Mouse (Mus musculus) G1E (cell line): ENCODE measurements at regions not wholly inside any gene's neighbourhood (a gene's known extent, or its start where the extent isn't known, plus 50 kb on each side); places are given as distances from the start of the nearest gene placed in this dataset.

Experiments used
- ATAC-seq: 2 replicates; pipeline ENCODE4 v1.8.0; 2016; ENCODE audit warnings: mild to moderate bottlenecking; ENCODE audit not compliant: insufficient number of reproducible peaks, poor library complexity, low FRiP score, severe bottlenecking; ENCODE audit errors: extremely low read depth
- DNase-seq: peaks from one replicate; pipeline ENCODE4 v3.0.0; 2012; ENCODE audit warnings: low spot score
- H3K27me3 ChIP-seq: 2 replicates; pipeline ENCODE4 v1.6.1; 2012; ENCODE audit warnings: mild to moderate bottlenecking, low read length, inconsistent platforms; ENCODE audit not compliant: insufficient read depth
- H3K36me3 ChIP-seq: replicated peaks from 2 replicates; pipeline ENCODE3; 2012; ENCODE audit warnings: mild to moderate bottlenecking, inconsistent platforms
- H3K4me1 ChIP-seq: 2 replicates; pipeline ENCODE4 v1.6.1; 2012; ENCODE audit warnings: low read depth, low read length, inconsistent platforms, mixed read lengths; ENCODE audit not compliant: insufficient read depth
- H3K4me3 ChIP-seq: 2 replicates; pipeline ENCODE4 v1.5.1; 2012; ENCODE audit warnings: low read depth, mild to moderate bottlenecking, inconsistent platforms, low read length, moderate library complexity, mixed read lengths
- H3K9me3 ChIP-seq: replicated peaks from 2 replicates; pipeline ENCODE4 v1.6.1; 2012; ENCODE audit warnings: inconsistent platforms
- CTCF ChIP-seq: IDR thresholded peaks from 2 replicates; pipeline ENCODE4 v1.5.1; 2012; ENCODE audit warnings: low read depth, low read length, inconsistent platforms, mixed read lengths
- GATA1 ChIP-seq: IDR thresholded peaks from 2 replicates; pipeline ENCODE4 v1.6.1; 2012; ENCODE audit warnings: borderline replicate concordance, low read length, inconsistent platforms, mixed read lengths
- GATA2 ChIP-seq: IDR thresholded peaks from 2 replicates; pipeline ENCODE4 v1.6.1; 2012; ENCODE audit warnings: low read depth, low read length, inconsistent platforms, borderline replicate concordance
- POLR2AphosphoS5 ChIP-seq: IDR thresholded peaks from 2 replicates; pipeline ENCODE4 v1.6.1; 2012; ENCODE audit warnings: low read depth, low read length, inconsistent platforms; ENCODE audit not compliant: insufficient replicate concordance
- TAL1 ChIP-seq: conservative IDR thresholded peaks from 2 replicates; pipeline ENCODE4 v1.6.1; 2012; ENCODE audit warnings: low read depth, low read length, inconsistent platforms, mixed read lengths

DNA sequence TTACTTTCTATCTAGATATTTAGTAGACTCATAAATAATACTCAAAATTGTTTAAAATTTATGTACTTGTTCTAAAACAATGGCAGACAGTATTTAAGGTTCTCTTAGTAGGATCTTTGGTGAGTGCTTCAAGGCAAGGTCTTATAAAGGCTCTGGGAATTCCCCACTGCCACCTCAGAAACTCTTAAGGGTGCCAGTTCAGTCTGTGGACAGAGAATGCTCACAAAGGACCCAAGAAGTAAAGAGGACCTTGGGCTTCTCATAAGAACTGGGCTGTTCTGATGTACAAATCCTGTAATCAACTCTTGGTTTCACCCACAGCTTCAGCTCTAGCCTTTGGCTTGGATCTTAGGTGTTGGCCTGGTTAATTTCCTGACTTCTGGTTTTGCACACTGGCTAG is 358.8 kb upstream of the Zeb2 start:
- Histone ChIP-seq H3K4me3 (no peak overlapping the region), H3K9me3 (no peaks in the 10 kb centered on the region), H3K36me3 (no peaks in the 10 kb centered on the region), H3K4me1 (no peaks in the 10 kb centered on the region), H3K27me3 (0 out of 2 replicates have a peak, but pooled peaks cover 3% of the 10 kb centered on the region)
- no peak for ATAC-seq
- no peak for DNase-seq
- TF ChIP-seq GATA1 (no peak), CTCF (no peak), GATA2 (no peak)

DNA sequence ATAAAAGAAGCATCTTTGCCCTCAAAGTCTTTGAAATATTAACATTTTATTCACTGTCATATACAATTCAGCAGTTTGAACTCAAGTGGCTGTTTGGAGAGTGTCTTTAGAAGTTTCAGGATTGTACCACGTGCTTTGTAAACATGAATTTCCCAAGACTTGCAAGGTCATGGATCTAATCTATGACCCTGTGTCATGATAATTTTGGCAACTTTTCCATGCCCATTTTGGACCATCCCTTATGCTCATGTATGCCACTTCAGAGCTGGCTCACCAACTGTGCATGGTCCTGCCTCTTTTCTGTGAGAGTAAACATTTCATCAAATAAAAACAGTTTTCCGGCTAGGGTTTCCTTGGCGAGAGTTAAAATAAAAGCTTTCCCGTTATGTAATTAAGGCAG is 347.1 kb upstream of the Zeb2 start:
- no peaks in the 10 kb centered on the region for H3K36me3 ChIP-seq
- no peak for ATAC-seq

DNA sequence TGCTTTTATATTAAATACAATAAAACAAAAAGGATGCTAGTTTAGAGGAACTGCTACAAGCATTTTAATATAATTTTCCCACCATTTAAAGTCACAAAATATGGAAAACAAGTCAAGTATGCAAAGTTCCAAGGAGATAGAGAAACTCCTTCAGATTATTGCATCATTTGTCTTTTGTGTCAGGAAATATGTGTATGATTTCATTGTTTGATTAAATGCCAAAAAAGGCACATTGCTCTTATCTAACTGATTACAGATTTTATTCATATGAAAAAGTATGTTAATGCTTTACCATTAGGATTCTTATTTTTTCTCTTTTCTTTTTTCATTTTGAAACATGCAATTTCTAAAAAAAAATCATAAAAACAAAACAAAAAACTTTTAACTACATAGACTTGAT is 342.2 kb upstream of the Zeb2 start:
- ATAC-seq (no peak), DNase-seq (no peak)
- TF ChIP-seq GATA2: no peak
- Histone ChIP-seq H3K4me1 (no peaks in the 10 kb centered on the region), H3K36me3 (no peaks in the 10 kb centered on the region), H3K4me3 (no peak overlapping the region), H3K9me3 (no peaks in the 10 kb centered on the region), H3K27me3 (peaks cover 7% of the 10 kb centered on the region; the same call in 1 of the 2 replicates)

More for the DNA sequence above, 347.1 kb upstream of the Zeb2 start:
- no peaks in the 10 kb centered on the region for H3K9me3 ChIP-seq
- DNase-seq: no peak
- TF ChIP-seq POLR2AphosphoS5 (no peak), CTCF (no peak), TAL1 (no peak), GATA1 (no peak), GATA2 (no peak)
- H3K4me1 ChIP-seq: no peaks in the 10 kb centered on the region
- no peak overlapping the region for H3K4me3 ChIP-seq
- no peaks in the 10 kb centered on the region for H3K27me3 ChIP-seq

DNA sequence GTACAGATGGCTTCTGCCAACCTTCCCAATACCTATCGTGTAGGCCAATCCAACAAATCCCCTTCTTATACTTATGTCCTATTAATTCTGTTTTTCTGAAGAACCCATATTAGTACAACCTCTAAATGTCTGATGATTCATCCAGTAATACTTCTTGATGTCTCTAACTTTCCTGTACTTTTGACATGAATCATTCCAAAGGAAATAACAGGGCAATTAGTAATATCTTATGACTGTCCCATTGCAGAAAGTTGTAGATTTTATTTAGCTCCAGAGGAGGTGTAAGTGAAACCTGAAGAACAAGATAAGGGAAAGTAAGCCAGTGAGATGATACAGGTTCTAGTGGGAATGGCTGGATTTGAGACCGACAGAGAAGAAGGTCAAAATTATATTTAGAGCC is 337.6 kb upstream of the Zeb2 start:
- ATAC-seq (no peak), DNase-seq (no peak)
- Histone ChIP-seq H3K4me3 (no peak overlapping the region), H3K36me3 (no peaks in the 10 kb centered on the region), H3K9me3 (no peaks in the 10 kb centered on the region), H3K27me3 (peaks cover 7% of the 10 kb centered on the region; the same call in 1 of the 2 replicates), H3K4me1 (no peaks in the 10 kb centered on the region)
- no peak for TF ChIP-seq POLR2AphosphoS5
- TF ChIP-seq CTCF: no peak
- TF ChIP-seq GATA1: no peak
- no peak for TF ChIP-seq GATA2
- no peak for TF ChIP-seq TAL1

DNA sequence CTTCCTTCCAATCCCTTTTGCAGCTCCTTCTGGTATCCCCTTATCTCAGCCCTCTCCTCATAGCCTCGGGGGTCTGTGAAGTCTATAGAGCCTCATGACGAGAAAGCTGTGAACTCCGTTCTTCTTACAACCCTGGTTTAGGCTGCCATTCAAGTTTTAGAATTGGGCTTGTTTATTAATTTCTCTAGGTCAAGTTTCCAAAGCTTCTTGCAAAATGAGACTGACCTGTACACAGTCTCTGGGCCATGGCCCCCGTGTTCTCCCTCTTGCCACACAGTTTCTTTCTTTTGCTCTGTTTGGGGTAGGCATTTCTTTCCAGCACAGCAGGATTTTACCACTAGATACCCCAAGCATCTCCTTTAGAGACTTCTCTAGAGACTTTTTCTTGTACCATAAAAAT is 322.0 kb upstream of the Zeb2 start:
- H3K36me3 ChIP-seq: no peaks in the 10 kb centered on the region
- ATAC-seq (no peak), DNase-seq (no peak)
- no peaks in the 10 kb centered on the region for H3K9me3 ChIP-seq
- no peaks in the 10 kb centered on the region for H3K4me1 ChIP-seq
- H3K27me3 ChIP-seq: peaks cover 3% of the 10 kb centered on the region
- no peak for TF ChIP-seq GATA1
- no peak overlapping the region for H3K4me3 ChIP-seq

DNA sequence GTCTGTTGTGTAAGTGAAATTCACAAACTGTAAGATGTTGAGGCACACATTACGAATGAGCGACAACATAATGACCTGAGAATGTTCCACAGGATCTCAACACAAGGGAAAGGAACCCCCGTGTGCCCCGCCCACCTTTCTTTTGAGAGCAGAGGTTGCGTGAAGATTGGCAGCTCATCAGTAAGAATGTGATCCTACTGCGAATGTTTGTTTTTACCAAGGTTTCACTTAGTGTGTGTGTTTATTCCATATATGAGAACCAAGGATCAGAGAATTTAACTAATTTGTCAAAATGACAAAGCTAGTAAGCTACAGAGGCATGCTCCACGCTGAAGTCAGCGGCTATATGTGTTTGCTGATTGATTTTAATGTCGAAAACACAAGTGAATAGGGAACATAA is 321.5 kb upstream of the Zeb2 start:
- H3K4me3 ChIP-seq: no peak overlapping the region
- TF ChIP-seq GATA2 (no peak), TAL1 (no peak), CTCF (no peak), POLR2AphosphoS5 (no peak), GATA1 (no peak)
- ATAC-seq (no peak), DNase-seq (no peak)
- H3K9me3 ChIP-seq: no peaks in the 10 kb centered on the region
- H3K4me1 ChIP-seq: no peaks in the 10 kb centered on the region
- H3K27me3 ChIP-seq: peaks cover 3% of the 10 kb centered on the region
- H3K36me3 ChIP-seq: no peaks in the 10 kb centered on the region

DNA sequence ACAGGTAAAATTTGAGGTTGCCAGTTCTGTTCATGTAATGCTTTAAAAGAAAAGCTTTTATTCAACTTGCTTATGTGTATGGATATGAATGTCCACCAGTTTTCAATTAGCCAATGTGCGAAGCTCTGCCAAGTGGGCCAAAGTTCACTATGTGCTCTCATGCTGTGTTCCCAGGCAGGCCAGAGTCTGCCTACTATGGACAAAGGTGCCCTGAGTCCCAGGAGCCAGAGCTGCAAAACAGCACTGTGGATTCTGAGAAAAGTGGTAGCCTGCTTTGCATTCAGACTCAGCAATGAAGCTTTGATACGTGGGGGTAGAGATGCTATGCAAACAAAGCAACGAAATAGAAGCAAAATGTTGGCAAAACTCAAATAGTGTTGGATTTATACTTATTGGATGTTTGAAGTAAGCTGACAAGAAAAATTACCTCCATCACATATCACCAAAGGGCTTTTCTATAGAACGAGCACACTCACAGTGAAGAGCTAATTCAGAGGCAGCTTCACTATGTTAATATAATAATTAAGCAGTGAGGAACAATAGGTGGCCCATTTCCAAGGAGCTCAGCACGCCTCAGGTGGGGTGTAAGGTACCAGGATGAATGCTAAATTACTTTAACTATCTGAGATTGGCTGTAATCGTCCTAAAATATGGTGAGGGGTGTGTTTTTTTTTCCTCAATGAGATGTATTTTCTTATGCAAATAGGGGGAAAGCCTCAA is 318.2 kb upstream of the Zeb2 start:
- H3K4me3 ChIP-seq: no peak overlapping the region
- peaks cover 3% of the 10 kb centered on the region for H3K27me3 ChIP-seq
- no peak for DNase-seq
- no peak for ATAC-seq
- H3K4me1 ChIP-seq: no peaks in the 10 kb centered on the region
- H3K9me3 ChIP-seq: no peaks in the 10 kb centered on the region
- TF ChIP-seq GATA1 (no peak), CTCF (no peak)
- no peaks in the 10 kb centered on the region for H3K36me3 ChIP-seq
